Mouse (Mus musculus) forebrain, embryonic 14.5 days (tissue): Measurements from ENCODE around the gene Rbp1. TPM values are rescaled to one million over a fixed set of nuclear protein-coding genes. Genes with fewer than 3 reads are reported as not detected.

Source experiments
- ATAC-seq: fragments of 200-750 bp; cut with Nextera tagmentation; 2 replicates; pipeline ENCODE4 v1.8.0; 2017; ENCODE audit warnings: mild to moderate bottlenecking, moderate library complexity
- DNase-seq: peaks from one replicate; pipeline ENCODE4 v3.0.0-alpha.2; 2015; ENCODE audit warnings: low spot score
- H3K27ac ChIP-seq: fragments of 300-500 bp; sonication (generic); 2 replicates; pipeline ENCODE4 v1.5.1; 2014; ENCODE audit warnings: low read depth, mild to moderate bottlenecking, control low read depth, low read length, moderate library complexity
- H3K27me3 ChIP-seq: fragments of 300-500 bp; sonication (generic); replicated peaks from 2 replicates; pipeline ENCODE4 v1.6.1; 2014; ENCODE audit warnings: low read length, control low read depth, mixed read lengths; ENCODE audit not compliant: control insufficient read depth, insufficient read depth
- H3K36me3 ChIP-seq: fragments of 300-500 bp; sonication (generic); 2 replicates; pipeline ENCODE4 v1.6.1; 2014; ENCODE audit warnings: low read length, control low read depth; ENCODE audit not compliant: control insufficient read depth, insufficient read depth
- H3K4me1 ChIP-seq: fragments of 300-500 bp; sonication (generic); 2 replicates; pipeline ENCODE4 v1.6.1; 2014; ENCODE audit warnings: antibody characterized with exemption, low read length, control low read depth; ENCODE audit not compliant: control insufficient read depth, insufficient read depth
- H3K4me2 ChIP-seq: fragments of 300-500 bp; sonication (generic); 2 replicates; pipeline ENCODE4 v1.6.1; 2014; ENCODE audit warnings: mild to moderate bottlenecking, control low read depth, low read length
- H3K4me3 ChIP-seq: fragments of 300-500 bp; sonication (generic); 2 replicates; pipeline ENCODE4 v1.5.1; 2014; ENCODE audit warnings: low read depth, low read length, control low read depth
- H3K9ac ChIP-seq: fragments of 300-500 bp; sonication (generic); 2 replicates; pipeline ENCODE4 v1.6.1; 2014; ENCODE audit warnings: mild to moderate bottlenecking, low read length, control low read depth, moderate library complexity
- H3K9me3 ChIP-seq: fragments of 300-500 bp; sonication (generic); replicated peaks from 2 replicates; pipeline ENCODE4 v1.6.1; 2016; ENCODE audit warnings: low read length, control low read depth, mixed read lengths; ENCODE audit not compliant: control insufficient read depth
- WGBS: fragments of 180-500 bp; shearing (Covaris S2); extraction: QIAGEN DNeasy Blood & Tissue Kit; methylation state at CpG from one replicate; pipeline ENCODE4 v1.1.7; 2014; 5-methylcytosine and 5-hydroxymethylcytosine counted together
- polyA plus RNA-seq: library from polyadenylated mRNA; unstranded; fragments of >200 nt; fragmentation: Nextera tagmentation; extraction: Ambion mirVana; gene quantifications from 2 replicates; pipeline ENCODE4 v1.2.1, GENCODE M21; 2014

Gene Rbp1
- polyA plus RNA-seq, 1 experiment from 2014 or later = 66.1 TPM

DNA sequence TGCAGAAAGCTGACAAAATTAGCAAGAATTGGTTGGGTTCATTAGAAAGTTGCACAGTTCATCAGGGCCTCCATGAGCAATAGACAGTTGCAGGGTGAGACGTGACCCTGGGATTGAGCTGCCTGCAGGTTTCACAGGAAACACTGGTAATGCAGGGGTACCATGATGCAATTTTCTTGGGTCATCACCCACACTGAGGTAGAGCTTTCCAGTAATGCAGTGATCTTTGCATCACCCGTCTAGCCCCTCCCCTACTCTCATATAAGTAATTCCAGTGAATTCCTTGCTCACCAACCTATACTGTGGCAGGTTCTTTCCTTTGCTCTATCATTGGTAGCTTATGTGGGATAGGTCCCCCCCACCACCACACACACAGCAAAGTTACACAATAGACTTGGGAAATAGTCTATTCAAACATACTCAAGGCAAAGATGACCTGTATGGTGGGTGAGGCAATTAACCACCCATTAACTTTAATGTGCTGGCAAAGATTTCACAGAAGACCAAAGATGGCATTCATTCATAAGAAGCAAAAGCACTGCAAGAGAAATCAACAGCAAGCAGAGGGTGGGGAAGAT lies 57.5 kb downstream of the Rbp1 start:
- no peaks in the 10 kb centered on the region for H3K9me3 ChIP-seq
- H3K4me1 ChIP-seq = no peaks in the 10 kb centered on the region
- WGBS = 80% methylated on average over 2 of the region's 2 CpGs
- H3K4me3 ChIP-seq = no peak overlapping the region
- no peak overlapping the region for H3K27ac ChIP-seq
- no peaks in the 10 kb centered on the region for H3K27me3 ChIP-seq
- ATAC-seq (no peak), DNase-seq (no peak)
- H3K9ac ChIP-seq = no peak overlapping the region
- H3K4me2 ChIP-seq = no peak overlapping the region
- no peaks in the 10 kb centered on the region for H3K36me3 ChIP-seq

DNA sequence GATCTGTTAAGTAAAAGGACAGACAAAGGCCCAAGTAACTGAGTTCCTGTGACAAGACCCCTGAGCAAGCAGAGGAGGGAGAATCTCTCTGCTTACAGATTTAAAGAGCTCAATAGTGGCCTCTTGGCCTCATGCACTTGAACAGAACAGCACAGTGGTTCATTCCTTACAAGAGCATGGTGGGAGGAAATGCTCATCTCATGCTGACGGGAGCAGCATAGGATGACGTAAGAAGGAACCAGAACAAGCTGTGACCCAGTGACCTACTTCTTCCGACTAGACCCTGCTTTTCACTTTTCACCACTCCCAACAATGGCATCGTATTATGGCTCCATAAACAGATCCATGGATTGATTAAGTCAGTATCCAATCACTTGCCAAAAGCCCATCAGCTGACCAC lies 59.5 kb downstream of the Rbp1 start:
- Histone ChIP-seq H3K9me3 (no peaks in the 10 kb centered on the region), H3K4me2 (no peak overlapping the region), H3K27me3 (no peaks in the 10 kb centered on the region), H3K9ac (no peak overlapping the region), H3K36me3 (no peaks in the 10 kb centered on the region), H3K27ac (no peak overlapping the region), H3K4me3 (no peak overlapping the region), H3K4me1 (no peaks in the 10 kb centered on the region)
- no peak for DNase-seq
- WGBS = 82% methylated on average over 4 of the region's 4 CpGs
- ATAC-seq = no peak

DNA sequence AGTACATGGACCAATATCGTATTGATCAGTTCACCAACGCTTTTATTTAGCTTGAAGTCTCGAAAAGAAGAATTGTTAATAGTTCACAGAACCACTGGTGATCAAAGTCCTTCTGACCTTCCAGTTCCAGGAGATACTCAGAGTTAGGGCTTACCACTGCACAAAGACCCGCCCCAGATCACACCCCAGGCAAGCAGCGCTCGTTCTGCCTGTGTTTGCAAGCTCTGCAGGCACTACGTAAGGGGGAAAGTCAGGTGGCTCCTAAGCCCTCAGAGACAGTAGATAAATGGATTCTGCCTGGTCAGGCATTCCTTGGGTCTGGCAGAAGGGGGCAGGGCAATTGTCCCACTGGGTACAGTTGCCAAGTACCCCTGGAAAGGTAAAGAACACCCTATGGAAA lies 62.3 kb downstream of the Rbp1 start:
- Histone ChIP-seq H3K27ac (no peak overlapping the region), H3K9ac (no peak overlapping the region), H3K9me3 (no peaks in the 10 kb centered on the region), H3K4me3 (no peak overlapping the region), H3K4me1 (no peaks in the 10 kb centered on the region), H3K4me2 (no peak overlapping the region), H3K27me3 (no peaks in the 10 kb centered on the region), H3K36me3 (no peaks in the 10 kb centered on the region)
- 87% methylated on average over 7 of the region's 7 CpGs for WGBS
- ATAC-seq (no peak), DNase-seq (no peak)

DNA sequence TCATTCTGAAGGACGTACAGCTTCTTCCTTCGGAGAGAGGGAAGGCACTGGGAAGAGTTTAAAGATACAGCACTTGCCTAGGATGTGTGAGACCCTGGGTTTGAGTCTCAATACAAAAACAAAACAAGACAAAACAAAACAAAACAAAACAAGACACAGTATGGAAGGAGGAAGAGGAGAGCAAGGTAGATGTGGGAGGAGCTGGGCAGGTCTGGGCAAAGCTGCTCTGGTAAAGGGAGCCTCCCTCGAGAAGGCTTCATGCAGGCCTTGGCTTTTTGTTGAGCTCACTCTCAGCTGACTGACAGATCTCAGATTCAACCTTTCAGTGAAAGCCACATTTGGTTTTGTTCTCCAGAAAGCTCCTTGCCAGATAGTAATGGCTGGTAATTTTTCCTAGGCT lies 63.1 kb downstream of the Rbp1 start, which contains the start of gene Rbp2:
Rbp2 (plus strand) TSS at position 301 of the 400 bp plus-strand sequence.
- no peaks in the 10 kb centered on the region for H3K9me3 ChIP-seq
- H3K36me3 ChIP-seq = no peaks in the 10 kb centered on the region
- no peak within 1 kb of the TSS for H3K27ac ChIP-seq
- no peak within 1 kb of the TSS for H3K4me3 ChIP-seq
- no peak within 1 kb of the TSS for H3K4me2 ChIP-seq
- no peak within 1 kb of the TSS for H3K9ac ChIP-seq
- no peak for ATAC-seq
- H3K27me3 ChIP-seq = no peaks in the 10 kb centered on the region
- WGBS = 87% methylated on average over 3 of the region's 3 CpGs
- no peak for DNase-seq
- no peaks in the 10 kb centered on the region for H3K4me1 ChIP-seq

DNA sequence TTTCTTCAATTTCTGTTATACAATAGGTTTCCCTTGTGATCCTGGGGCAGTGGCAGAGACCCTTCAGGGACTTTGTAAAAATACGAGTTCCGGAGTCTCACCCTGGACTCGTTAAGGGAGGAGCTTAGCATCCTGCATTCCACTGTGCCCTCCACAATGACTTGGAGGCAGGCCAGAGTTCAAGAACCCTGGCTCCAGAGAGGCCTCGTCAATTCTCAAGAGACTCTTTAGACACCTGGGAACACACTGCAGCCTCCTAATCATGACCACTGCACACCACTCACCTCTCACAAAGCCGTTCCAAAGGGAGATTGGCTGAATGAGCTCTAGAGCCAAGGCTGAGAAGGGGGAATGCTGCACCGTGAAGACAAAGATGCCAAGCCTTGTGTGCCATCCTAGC lies 64.5 kb downstream of the Rbp1 start:
- Histone ChIP-seq H3K9me3 (no peaks in the 10 kb centered on the region), H3K27me3 (no peaks in the 10 kb centered on the region), H3K4me3 (no peak overlapping the region), H3K4me1 (no peaks in the 10 kb centered on the region), H3K36me3 (no peaks in the 10 kb centered on the region), H3K27ac (no peak overlapping the region), H3K4me2 (no peak overlapping the region), H3K9ac (no peak overlapping the region)
- ATAC-seq (no peak), DNase-seq (no peak)
- WGBS = 59% methylated on average over 6 of the region's 6 CpGs

DNA sequence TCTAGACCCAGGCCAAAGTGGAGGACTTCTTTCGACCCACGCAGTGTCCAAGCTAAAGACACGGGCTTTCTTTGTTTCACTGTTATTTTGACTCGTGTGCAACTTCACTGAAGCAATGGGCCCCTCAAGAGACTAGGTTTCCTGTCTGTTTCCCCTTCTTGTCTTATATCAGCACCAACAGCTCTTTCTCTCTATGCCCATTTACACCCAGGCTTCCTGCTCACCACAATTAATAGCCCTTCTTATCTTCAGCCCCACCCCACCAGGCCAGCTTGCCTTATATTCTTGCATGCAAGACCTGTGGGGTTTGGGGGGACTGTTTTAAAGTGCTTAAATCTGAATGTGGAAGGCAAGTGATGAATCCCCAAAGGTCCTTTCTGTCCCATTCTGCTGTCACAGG lies 66.8 kb downstream of the Rbp1 start:
- H3K27ac ChIP-seq = no peak overlapping the region
- 75% methylated on average over 4 of the region's 4 CpGs for WGBS
- ATAC-seq (no peak), DNase-seq (no peak)
- no peaks in the 10 kb centered on the region for H3K36me3 ChIP-seq
- no peaks in the 10 kb centered on the region for H3K4me1 ChIP-seq
- no peak overlapping the region for H3K4me3 ChIP-seq
- H3K4me2 ChIP-seq = no peak overlapping the region
- H3K27me3 ChIP-seq = no peaks in the 10 kb centered on the region
- H3K9me3 ChIP-seq = no peaks in the 10 kb centered on the region
- no peak overlapping the region for H3K9ac ChIP-seq

DNA sequence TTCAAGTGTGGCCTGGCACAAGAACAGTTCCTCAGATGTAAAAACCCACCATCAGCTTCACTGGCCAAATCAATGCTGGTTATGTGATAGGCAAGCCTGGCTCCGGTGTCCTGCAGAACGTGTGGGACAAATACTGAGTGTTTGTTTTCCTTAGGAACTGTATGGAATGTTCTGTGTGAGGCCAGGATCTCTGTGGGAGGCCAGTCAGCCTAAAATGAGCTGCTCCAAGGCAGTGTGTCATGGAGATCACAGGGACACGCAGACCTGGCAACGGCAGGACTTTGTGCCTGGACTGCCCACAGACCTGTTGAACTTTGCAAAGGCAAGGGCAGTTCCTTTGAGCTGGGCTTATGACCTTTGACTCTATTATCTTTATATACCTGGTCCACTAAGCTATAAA lies 67.4 kb downstream of the Rbp1 start:
- ATAC-seq (no peak), DNase-seq (no peak)
- Histone ChIP-seq H3K4me3 (no peak overlapping the region), H3K9ac (no peak overlapping the region), H3K4me1 (no peaks in the 10 kb centered on the region), H3K4me2 (no peak overlapping the region), H3K9me3 (no peaks in the 10 kb centered on the region), H3K36me3 (no peaks in the 10 kb centered on the region), H3K27me3 (no peaks in the 10 kb centered on the region), H3K27ac (no peak overlapping the region)
- 47% methylated on average over 4 of the region's 4 CpGs for WGBS

DNA sequence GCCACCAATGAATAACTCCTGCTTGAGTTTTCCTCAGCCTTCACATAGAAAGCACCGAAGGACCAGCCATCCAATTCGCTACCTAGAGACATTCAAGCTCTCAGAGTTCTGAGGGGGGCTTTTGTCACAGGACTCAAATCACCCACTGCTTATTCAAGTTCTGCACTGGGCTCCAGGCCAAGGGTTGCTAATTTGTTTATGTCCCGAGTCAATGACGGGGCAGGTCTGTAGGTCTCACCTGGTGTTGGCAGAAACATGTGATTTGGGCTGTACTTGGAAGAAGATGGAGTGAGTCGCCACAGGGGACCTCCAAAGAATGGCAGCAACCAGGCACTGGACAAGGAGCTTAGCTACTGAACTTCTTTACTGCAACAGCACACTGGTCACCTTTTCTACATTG lies 68.3 kb downstream of the Rbp1 start:
- Histone ChIP-seq H3K27me3 (no peaks in the 10 kb centered on the region), H3K9me3 (no peaks in the 10 kb centered on the region), H3K27ac (no peak overlapping the region), H3K4me3 (no peak overlapping the region), H3K36me3 (no peaks in the 10 kb centered on the region), H3K9ac (no peak overlapping the region), H3K4me2 (no peak overlapping the region), H3K4me1 (no peaks in the 10 kb centered on the region)
- 65% methylated on average over 5 of the region's 5 CpGs for WGBS
- ATAC-seq (no peak), DNase-seq (no peak)

DNA sequence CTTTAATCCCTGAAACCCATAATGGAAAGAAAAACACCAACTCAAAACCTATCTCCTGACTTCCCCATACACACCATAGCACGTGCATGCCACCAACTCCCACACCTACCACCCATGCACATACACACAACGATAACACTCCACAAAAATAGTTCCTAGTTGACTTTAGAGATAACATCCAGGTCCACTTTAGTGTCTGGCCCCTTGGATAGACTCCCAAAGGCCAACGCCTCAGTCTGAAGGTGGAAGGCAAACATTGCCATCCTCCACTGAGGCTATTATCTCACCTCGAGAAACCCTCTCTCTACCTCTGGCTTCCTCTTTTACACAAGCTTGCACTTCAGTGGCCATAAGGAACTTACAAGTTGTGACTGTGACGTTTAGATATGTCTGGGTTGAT lies 69.5 kb downstream of the Rbp1 start:
- no peak overlapping the region for H3K9ac ChIP-seq
- no peak overlapping the region for H3K4me2 ChIP-seq
- no peak overlapping the region for H3K27ac ChIP-seq
- no peaks in the 10 kb centered on the region for H3K36me3 ChIP-seq
- ATAC-seq = no peak
- no peaks in the 10 kb centered on the region for H3K27me3 ChIP-seq
- 88% methylated on average over 5 of the region's 5 CpGs for WGBS
- no peaks in the 10 kb centered on the region for H3K4me1 ChIP-seq
- no peak overlapping the region for H3K4me3 ChIP-seq
- no peak for DNase-seq
- H3K9me3 ChIP-seq = no peaks in the 10 kb centered on the region
